Mouse (Mus musculus): ENCODE measurements at regions not wholly inside any gene's neighbourhood (a gene's known extent, or its start where the extent isn't known, plus 50 kb on each side); places are given as distances from the start of the nearest gene placed in this dataset.

DNA sequence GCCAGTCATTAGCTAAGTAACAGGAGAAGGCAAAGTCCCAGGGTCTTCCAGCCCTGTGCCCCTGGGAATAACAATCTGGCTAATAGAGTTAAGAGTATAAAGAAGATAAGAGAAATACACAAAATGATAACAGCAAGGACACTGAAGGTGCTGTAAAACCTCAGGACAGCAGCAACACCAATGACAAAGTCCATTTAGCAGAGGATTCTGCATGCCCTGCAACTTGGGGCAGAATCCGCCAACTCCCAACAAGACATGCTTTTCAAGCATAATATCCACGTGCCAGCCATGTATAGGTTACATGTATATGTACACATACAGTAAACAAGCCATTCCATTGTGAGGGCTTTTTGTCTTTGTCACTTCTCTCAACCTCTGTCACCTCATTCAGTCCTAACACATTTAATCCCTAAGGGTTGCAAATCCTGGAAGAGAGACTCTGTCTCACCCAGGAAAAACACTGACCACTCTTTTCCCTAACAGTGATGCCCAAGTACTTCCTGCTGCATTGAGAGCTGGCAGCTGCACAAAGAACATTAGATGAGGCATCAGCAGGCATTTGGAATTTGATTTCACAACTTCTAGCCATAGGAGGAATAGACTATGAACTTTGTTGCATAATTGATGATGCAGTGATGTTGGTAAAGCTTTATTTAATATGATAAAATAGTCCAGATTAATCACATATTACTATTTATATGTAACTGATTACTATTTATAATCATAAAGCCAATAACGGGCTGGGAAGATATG is 105.8 kb upstream of the Slc4a7 start:
- DNase-seq (ENCODE audit: low spot score in 2 of 2), result no peak

DNA sequence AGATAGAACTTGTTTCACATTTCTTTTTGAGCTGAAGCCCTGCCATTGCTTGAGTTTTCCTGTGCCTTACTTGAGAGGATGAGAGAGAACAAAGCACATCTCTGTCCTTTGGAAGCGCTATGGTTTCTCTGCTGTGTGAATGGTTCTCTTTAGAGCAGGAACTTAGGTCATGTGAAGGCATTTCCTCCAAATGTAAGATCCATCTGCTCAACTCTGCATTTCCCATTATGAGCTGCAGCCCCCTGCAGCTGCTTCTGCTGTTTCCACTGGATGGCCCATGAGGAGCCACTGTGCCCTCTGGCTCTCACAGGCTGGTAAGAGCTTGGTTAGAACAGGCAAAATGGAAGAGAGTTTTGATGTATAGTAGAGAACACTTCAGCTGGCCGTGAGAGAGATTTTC is 102.5 kb upstream of the Slc4a7 start:
- no peak for DNase-seq (ENCODE audit: low spot score in 2 of 2)

DNA sequence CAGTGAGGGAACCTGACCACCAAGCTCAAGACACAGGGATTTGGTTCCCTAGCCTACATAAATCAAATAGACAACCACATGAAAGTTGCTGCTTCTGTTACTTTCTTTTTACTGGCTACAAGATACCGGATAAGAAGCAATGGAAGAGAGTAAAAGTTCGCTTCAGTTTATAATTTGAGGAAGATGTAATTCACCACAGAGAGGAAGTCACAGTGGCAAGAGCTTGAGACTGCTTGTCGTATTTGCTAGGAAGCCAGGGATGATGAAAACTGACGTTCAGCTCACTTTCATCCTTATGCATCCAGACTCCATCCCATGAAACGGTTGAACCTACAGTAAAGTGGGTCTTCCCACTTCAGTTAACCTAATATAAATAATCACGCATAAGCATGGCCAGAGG is 102.1 kb upstream of the Slc4a7 start:
- DNase-seq (ENCODE audit: low spot score in 2 of 2), result no peak

DNA sequence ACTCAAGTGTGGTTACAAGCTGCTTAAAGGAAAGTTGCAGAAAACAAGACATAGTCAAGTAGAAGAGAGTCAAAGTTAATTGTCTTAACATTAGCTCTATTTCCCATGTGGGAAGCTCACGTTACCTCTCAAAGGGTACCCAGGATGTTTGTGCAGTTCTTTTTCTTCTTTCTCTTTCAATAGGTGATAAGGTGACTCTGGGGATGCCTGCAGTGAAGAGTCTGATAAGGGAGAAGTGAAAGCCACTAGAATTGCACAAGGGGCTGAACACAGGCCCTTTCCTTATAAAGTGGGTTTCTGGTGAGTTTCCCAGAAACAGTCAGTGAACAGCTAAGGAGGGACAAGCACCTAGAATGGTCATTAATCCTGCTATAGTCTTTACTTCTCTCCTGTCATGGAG is 98.6 kb upstream of the Slc4a7 start:
- DNase-seq (ENCODE audit: low spot score in 2 of 2), result no peak

DNA sequence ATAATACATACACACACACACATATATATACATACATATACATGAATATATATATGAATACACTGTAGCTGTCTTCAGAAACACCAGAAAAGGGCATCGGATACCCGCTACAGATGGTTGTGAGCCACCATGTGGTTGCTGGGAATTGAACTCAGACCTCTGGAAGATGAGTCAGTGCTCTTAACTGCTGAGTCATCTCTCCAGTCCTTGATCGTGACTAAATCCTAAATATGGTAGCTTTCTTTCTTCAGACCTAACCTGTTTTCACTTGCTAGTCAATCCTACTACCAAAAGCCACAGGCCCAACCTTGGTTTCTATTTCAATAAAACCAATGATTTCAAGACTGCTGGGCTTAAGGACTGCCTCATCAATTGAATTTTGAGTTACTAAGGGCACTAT is 95.0 kb upstream of the Slc4a7 start:
- DNase-seq (ENCODE audit: low spot score in 2 of 2), result no peak

DNA sequence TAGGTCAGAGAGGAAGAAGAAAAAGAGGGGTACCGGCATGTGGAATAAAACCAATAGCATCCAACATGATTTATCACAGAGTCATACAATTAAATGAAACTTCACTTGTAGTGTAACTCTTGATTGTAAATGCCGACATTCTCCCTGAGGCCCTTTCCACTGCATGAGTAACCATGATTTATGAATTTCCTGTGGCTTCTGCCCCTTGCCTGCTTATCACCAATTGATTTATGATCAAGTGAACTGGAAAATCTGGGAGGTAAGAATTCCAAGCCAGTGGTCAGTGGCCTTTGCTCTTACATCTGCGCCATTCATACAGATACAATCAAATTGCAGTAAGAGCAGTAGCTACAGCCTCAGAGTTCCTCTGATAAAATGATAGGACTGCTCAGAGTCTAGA is 89.8 kb upstream of the Slc4a7 start:
- DNase-seq (ENCODE audit: low spot score in 2 of 2), result peak in 1 of 2 experiments; percentile 10

DNA sequence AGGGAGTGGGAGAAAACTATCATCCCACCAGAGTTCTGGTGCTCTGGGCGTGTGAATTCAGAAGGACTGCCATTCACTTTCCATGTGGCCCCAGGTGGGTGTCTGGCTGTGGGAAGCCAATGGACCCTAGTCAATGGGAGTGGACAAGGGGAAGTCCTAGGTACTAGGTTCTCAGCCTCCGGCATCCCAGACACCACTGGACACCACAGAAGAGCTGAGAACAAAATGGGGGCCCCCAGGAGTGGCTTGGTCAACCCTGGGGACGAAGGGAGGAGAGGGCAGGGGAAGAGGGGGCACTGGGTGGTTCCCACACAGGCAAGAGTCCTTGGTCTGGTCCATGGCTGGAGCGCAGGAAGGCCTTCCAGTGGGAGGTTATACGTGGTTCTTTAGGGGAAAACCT is 81.8 kb upstream of the Slc4a7 start:
- DNase-seq (ENCODE audit: low spot score in 2 of 2), result no peak

DNA sequence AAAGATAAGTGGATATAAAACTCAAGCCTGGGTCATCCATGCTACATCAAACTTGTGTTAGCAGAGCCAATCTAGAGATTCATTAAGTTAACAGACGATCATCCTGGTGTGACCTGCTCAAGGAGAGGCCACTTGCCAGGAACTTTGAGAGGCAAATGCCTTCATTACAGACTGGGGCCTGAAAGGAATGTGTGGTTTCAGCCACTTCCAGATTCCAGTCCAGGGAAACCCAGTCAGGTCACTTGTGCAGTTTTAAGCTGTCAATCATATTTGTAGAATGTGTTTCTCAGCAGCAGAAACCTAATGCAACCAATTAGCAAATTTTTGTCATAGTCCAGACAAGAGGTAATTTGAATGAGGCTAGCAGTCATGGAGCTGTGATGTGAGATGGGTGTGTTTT is 73.4 kb upstream of the Slc4a7 start:
- no peak for DNase-seq (ENCODE audit: low spot score in 2 of 2)

DNA sequence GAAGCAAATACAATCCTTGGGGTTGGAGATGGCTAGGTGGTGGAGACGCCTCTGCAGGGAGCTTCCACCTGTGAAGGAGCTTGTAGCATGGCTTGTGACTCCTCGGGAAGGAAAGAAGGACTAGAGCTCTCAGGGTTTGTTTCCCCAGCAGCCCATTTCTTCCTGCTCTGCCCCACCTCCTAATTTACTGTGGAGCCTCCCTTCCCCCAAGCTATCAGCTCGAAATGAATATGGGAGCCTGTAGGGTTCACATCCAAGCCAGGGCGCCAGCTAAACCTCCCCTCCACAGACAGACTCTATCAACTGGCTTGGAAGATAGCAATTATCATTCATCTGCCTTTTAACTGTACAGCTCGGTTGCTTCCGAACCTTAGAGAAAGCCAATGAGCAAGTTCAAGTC is 70.3 kb upstream of the Slc4a7 start:
- no peak for DNase-seq (ENCODE audit: low spot score in 2 of 2)

DNA sequence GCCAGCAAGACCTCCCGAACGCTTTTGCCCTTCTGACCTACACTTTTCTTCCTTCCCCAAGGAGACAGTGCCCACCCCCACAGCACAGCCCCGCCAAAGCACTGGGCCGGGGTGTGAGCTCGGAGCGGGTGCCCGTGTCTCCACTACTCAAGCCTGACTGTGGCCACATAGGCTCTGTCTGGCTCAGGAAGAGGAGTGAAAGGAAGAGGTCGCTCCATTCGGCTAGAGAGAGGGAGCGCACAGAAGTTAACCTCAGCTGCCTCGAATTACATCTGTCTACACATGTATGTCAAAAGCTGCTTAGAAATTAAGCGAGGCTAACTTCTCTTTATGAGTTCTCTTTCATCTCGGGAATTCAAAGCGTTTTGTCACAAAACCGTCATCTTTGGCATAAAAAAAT is 69.6 kb upstream of the Slc4a7 start:
- no peak for DNase-seq (ENCODE audit: low spot score in 2 of 2)

DNA sequence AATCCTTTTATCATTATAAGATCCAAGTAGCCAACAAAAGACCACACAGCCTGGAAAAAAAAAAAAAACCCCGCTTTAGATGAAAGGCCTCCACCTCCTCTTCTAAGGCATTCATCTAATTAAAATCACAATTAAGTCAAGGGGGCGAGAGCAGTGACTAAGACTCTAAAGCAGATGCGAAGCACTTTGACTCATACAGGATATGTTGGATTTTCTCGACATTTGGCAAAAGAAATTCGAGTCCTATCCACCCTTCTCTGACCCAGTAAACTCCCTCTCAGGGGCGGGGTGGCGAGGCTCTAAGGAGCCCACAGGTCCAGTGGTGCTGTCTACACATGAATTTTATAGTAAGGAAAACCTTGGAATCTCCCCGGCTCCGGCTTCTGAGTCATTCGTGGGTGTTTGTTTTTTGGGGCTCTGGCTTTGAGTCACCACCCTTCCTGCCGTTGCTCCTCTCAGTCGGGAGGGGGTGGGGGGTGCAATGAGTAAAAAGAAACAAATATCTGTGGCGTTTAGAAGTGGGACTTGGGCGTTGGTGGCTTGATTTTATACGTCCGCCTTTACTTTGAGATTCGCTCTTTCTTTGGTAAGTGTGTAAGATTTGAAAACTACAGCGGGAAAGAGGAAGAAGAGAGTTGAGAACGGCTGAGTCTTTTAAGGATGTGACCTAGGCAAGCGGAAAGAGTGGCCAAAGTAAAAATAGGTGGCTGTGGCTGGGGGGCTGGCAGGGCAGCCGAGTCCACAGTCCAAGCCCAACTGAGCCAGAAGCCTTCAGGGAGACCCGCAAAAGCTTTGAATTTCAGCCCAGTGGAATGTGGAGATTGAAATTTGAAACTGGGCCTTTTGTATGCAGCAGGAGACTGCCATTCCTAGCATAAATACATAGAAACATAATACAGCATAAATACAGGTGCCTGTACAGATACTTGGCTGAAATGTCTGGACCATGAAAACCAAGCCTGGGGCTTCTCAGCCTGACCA is 68.8 kb upstream of the Slc4a7 start:
- peak; percentile 71 to 79 for DNase-seq (ENCODE audit: low spot score in 2 of 2)

DNA sequence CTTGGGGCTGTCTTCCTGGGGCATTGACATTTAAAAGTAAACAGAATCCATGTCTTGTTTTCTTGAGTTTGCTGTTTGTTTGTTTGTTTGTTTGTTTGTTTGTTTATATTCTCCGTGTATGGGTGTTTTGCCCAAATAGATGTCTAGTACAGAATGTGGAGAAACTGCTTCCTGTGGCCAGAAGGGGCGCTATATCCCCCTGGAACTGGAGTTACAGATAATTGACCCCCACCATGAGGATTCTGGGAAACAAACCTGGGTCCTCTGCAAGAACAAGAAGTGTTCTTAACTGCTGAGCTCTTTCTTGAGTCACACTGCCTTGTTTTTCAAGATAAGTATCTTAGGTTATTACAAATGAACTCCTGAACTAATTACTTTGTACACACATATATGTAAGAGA is 68.1 kb upstream of the Slc4a7 start:
- DNase-seq (ENCODE audit: low spot score in 2 of 2), result no peak

DNA sequence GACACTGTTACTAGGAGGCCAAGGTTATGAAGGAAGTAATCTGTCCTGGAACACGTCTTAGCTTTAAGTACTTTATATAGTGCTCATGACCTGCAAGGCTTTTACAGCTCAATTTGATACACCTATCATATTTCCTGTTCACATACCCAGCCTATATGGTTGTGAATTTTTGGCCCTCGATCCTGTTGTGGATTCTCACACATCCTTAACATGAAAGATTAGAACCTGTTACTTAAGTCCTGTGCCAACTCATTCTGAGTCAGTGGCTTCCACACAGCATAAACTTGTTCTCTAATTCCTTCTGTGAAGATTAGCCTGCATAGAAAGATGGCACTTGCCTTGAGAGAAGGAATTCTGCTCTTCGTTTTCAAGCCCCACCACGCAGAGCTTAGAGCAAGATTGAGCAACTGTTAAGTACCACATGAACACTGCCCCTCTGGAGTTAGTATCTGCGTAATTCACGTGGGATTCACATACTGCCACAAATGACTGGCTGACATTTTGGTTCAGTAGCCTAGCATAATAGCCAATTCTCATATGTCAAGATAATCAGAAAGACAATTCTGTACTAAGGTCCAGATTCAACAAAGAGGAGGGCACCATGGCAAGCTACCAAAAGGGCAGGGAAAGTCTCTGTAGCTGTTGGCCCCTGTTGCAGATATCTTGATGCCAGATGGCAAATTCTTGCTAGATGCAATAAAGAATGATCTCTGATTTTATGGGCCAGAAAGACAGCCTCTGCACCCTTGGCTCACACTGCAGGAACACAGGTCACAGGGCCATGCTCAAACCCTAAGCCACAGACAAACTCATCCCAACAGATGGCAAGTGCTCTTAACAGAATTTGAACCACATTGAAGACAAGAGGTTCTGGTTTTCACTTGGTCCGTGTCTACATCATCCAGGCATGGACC is 62.7 kb upstream of the Slc4a7 start:
- DNase-seq (ENCODE audit: low spot score in 2 of 2), result no peak

DNA sequence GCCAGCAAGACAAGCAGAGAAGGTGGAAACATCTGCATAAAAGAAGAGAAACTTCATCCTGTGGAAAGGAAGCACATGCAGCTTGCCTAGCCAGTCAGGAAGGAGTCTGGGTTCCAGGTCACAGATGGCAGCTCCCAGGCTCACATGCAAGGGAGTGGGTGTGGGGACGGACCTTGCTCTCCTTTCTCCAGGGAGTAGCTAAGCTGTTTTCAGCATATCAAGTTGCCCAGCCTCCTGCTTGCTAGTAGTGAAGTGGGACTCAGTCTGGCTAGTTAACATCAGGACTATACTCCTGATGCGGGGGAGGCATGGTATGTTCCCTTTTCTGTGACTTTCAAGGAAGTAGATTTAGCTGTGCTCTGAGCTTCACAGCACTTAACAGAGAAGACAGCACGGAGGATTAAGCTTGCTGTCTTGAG is 62.0 kb upstream of the Slc4a7 start:
- DNase-seq (ENCODE audit: low spot score in 2 of 2), result no peak

DNA sequence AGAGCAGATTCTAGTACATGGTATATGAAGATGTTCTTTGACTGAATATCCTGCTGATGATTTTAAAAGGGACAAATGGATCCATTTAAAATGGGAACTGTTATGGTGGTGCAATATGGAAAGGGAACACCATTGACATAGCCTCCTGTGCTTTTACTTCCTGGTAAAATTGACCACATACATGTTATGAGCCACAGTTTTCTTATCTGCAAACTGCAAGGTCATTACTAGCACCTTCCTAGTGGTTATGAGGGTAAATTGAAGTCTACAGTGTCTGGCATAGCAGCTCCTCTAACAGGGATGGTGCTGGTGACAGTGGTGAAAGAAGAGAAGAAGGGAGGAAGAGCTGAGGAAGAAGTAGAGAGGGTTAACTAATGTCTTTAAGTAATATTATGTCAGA is 61.5 kb upstream of the Slc4a7 start:
- DNase-seq (ENCODE audit: low spot score in 2 of 2), result no peak

DNA sequence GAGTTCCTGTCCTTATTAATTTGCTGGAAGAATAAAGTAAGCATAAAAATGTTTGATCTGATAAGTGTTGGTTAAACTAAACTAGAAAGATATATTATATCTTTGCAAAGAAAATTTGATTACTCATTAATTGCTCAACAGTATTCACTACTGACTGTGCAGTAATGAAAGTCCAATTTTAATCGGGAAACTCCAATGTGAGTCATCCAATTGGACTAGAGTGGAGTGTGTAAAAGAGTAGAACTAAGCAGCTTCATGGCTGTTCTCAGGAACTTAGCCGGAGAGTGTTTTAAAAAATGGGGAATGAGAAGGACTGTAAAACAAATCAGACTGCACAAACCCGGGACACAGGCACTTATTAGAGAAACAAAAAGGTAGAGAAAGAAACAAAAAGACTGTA is 58.5 kb upstream of the Slc4a7 start:
- no peak for DNase-seq (ENCODE audit: low spot score in 2 of 2)

DNA sequence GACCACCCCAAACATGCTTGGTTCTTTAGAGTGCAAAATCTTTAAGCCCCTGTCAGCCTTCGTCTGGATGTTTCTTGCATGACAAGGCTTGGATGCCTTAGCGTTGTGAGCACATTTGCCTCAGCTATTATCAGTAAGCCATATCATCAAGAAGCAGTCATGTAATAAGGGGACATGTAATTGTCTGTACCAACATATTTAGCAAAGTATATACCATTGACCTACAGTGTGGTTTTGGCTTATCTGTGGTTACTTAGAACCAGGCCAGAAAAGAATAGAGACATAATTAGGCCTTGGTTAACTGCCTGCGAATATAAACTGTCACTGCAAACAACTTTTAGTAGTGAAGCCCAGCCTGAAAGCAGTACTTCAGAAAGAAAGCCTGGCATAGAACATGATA is 57.0 kb upstream of the Slc4a7 start:
- DNase-seq (ENCODE audit: low spot score in 2 of 2), result no peak
